Mouse (Mus musculus): Measurements from ENCODE around the gene Nlgn2. TPM values are rescaled to one million over a fixed set of nuclear protein-coding genes. Genes with fewer than 3 reads are reported as not detected.

Nlgn2 gene
- polyA plus RNA-seq, 1 experiment from 2014 or later: 11.4 TPM

GRCm38 (mm10) chr11:69822080-69822479 is 15.5 kb downstream of the Nlgn2 start, which contains the start of gene Spem1:
Spem1 (minus strand) TSS chr11:69822180.
- Histone ChIP-seq H3K4me1 (ENCODE audit: control insufficient read depth, insufficient read depth, low read length) (no peaks in the 10 kb centered on the region), H3K27me3 (ENCODE audit: control insufficient read depth, insufficient read depth, low read length) (no peaks in the 10 kb centered on the region), H3K4me3 (ENCODE audit: low read depth, low read length) (no peak within 1 kb of the TSS), H3K4me2 (ENCODE audit: low read depth) (no peak within 1 kb of the TSS), H3K27ac (ENCODE audit: low read depth, low read length) (no peak within 1 kb of the TSS), H3K36me3 (ENCODE audit: control insufficient read depth, insufficient read depth, low read length) (peaks cover 7% of the 10 kb centered on the region), H3K9me3 (ENCODE audit: control insufficient read depth, low read length) (peaks cover 3% of the 10 kb centered on the region; the same call in 1 of the 2 replicates), H3K9ac (ENCODE audit: low read length) (no peak within 1 kb of the TSS)
- ATAC-seq (ENCODE audit: insufficient read depth, low FRiP score, low TSS enrichment): no peak
- DNase-seq (ENCODE audit: low spot score): no peak
- 92% methylated on average over 3 of the region's 3 CpGs for WGBS

- no peak overlapping the region for H3K4me3 ChIP-seq (ENCODE audit: low read depth, low read length)
- WGBS: 94% methylated on average over 8 of the region's 8 CpGs
- no peak overlapping the region for H3K27ac ChIP-seq (ENCODE audit: low read depth, low read length)
- H3K4me2 ChIP-seq (ENCODE audit: low read depth): no peak overlapping the region
- no peak overlapping the region for H3K9ac ChIP-seq (ENCODE audit: low read length)
- no peak for ATAC-seq (ENCODE audit: insufficient read depth, low FRiP score, low TSS enrichment)
- H3K36me3 ChIP-seq (ENCODE audit: control insufficient read depth, insufficient read depth, low read length): no peaks in the 10 kb centered on the region
- no peaks in the 10 kb centered on the region for H3K27me3 ChIP-seq (ENCODE audit: control insufficient read depth, insufficient read depth, low read length)
- H3K9me3 ChIP-seq (ENCODE audit: control insufficient read depth, low read length): peaks cover 6% of the 10 kb centered on the region; the same call in 1 of the 2 replicates
- H3K4me1 ChIP-seq (ENCODE audit: control insufficient read depth, insufficient read depth, low read length): no peaks in the 10 kb centered on the region
- DNase-seq (ENCODE audit: low spot score): no peak
Observed at GRCm38 (mm10) chr11:69818871-69819270, 18.7 kb downstream of the Nlgn2 start.

- Histone ChIP-seq H3K4me2 (ENCODE audit: low read depth) (no peak within 1 kb of the TSS), H3K36me3 (ENCODE audit: control insufficient read depth, insufficient read depth, low read length) (no peaks in the 10 kb centered on the region), H3K27me3 (ENCODE audit: control insufficient read depth, insufficient read depth, low read length) (no peaks in the 10 kb centered on the region), H3K4me1 (ENCODE audit: control insufficient read depth, insufficient read depth, low read length) (no peaks in the 10 kb centered on the region), H3K27ac (ENCODE audit: low read depth, low read length) (no peak within 1 kb of the TSS), H3K9ac (ENCODE audit: low read length) (no peak within 1 kb of the TSS), H3K9me3 (ENCODE audit: control insufficient read depth, low read length) (peaks cover 6% of the 10 kb centered on the region; the same call in 1 of the 2 replicates), H3K4me3 (ENCODE audit: low read depth, low read length) (no peak within 1 kb of the TSS)
- WGBS: 81% methylated on average over 2 of the region's 2 CpGs
- ATAC-seq (ENCODE audit: insufficient read depth, low FRiP score, low TSS enrichment) (no peak), DNase-seq (ENCODE audit: low spot score) (no peak)
Observed at GRCm38 (mm10) chr11:69818365-69818764, 19.2 kb downstream of the Nlgn2 start, which contains the start of gene Spem2. Spem2 (minus strand) TSS chr11:69818465.

- DNase-seq (ENCODE audit: low spot score): no peak
Observed at GRCm38 (mm10) chr11:69816520-69816919, 21.1 kb downstream of the Nlgn2 start.

GRCm38 (mm10) chr11:69815155-69815554 is 22.4 kb downstream of the Nlgn2 start, which contains the start of gene Gm39566:
Gm39566 (minus strand) TSS chr11:69815298.
- H3K9ac ChIP-seq (ENCODE audit: low read length): no peak within 1 kb of the TSS; the same call in 1 of the 2 replicates
- H3K36me3 ChIP-seq (ENCODE audit: control insufficient read depth, insufficient read depth, low read length): no peaks in the 10 kb centered on the region
- H3K4me3 ChIP-seq (ENCODE audit: low read depth, low read length): no peak within 1 kb of the TSS
- H3K9me3 ChIP-seq (ENCODE audit: control insufficient read depth, low read length): peaks cover 6% of the 10 kb centered on the region; the same call in 1 of the 2 replicates
- ATAC-seq (ENCODE audit: insufficient read depth, low FRiP score, low TSS enrichment) (no peak), DNase-seq (ENCODE audit: low spot score) (no peak)
- no peak within 1 kb of the TSS for H3K27ac ChIP-seq (ENCODE audit: low read depth, low read length)
- no peaks in the 10 kb centered on the region for H3K4me1 ChIP-seq (ENCODE audit: control insufficient read depth, insufficient read depth, low read length)
- no peak within 1 kb of the TSS for H3K4me2 ChIP-seq (ENCODE audit: low read depth)
- H3K27me3 ChIP-seq (ENCODE audit: control insufficient read depth, insufficient read depth, low read length): no peaks in the 10 kb centered on the region
- WGBS: 64% methylated on average over 10 of the region's 10 CpGs

More at GRCm38 (mm10) chr11:69816520-69816919, 21.1 kb downstream of the Nlgn2 start:
- H3K4me2 ChIP-seq (ENCODE audit: low read depth): no peak overlapping the region
- ATAC-seq (ENCODE audit: insufficient read depth, low FRiP score, low TSS enrichment): no peak
- no peak overlapping the region for H3K9ac ChIP-seq (ENCODE audit: low read length)
- H3K4me1 ChIP-seq (ENCODE audit: control insufficient read depth, insufficient read depth, low read length): no peaks in the 10 kb centered on the region
- H3K27ac ChIP-seq (ENCODE audit: low read depth, low read length): no peak overlapping the region
- no peaks in the 10 kb centered on the region for H3K27me3 ChIP-seq (ENCODE audit: control insufficient read depth, insufficient read depth, low read length)
- WGBS: 91% methylated on average over 12 of the region's 12 CpGs
- H3K36me3 ChIP-seq (ENCODE audit: control insufficient read depth, insufficient read depth, low read length): no peaks in the 10 kb centered on the region
- peaks cover 6% of the 10 kb centered on the region; the same call in 1 of the 2 replicates for H3K9me3 ChIP-seq (ENCODE audit: control insufficient read depth, low read length)
- no peak overlapping the region for H3K4me3 ChIP-seq (ENCODE audit: low read depth, low read length)

- DNase-seq (ENCODE audit: low spot score): no peak
- Histone ChIP-seq H3K4me2 (ENCODE audit: low read depth) (no peak overlapping the region), H3K27ac (ENCODE audit: low read depth, low read length) (no peak overlapping the region), H3K9me3 (ENCODE audit: control insufficient read depth, low read length) (no peaks in the 10 kb centered on the region), H3K9ac (ENCODE audit: low read length) (no peak overlapping the region), H3K4me3 (ENCODE audit: low read depth, low read length) (no peak overlapping the region), H3K36me3 (ENCODE audit: control insufficient read depth, insufficient read depth, low read length) (no peaks in the 10 kb centered on the region), H3K4me1 (ENCODE audit: control insufficient read depth, insufficient read depth, low read length) (no peaks in the 10 kb centered on the region), H3K27me3 (ENCODE audit: control insufficient read depth, insufficient read depth, low read length) (peaks cover 11% of the 10 kb centered on the region)
- no peak for ATAC-seq (ENCODE audit: insufficient read depth, low FRiP score, low TSS enrichment)
Observed at GRCm38 (mm10) chr11:69810280-69810679, 27.3 kb downstream of the Nlgn2 start.

GRCm38 (mm10) chr11:69807641-69808040 is 29.9 kb downstream of the Nlgn2 start:
- DNase-seq (ENCODE audit: low spot score) (no peak), ATAC-seq (ENCODE audit: insufficient read depth, low FRiP score, low TSS enrichment) (no peak)
- Histone ChIP-seq H3K27me3 (ENCODE audit: control insufficient read depth, insufficient read depth, low read length) (peaks cover 35% of the 10 kb centered on the region), H3K9ac (ENCODE audit: low read length) (no peak overlapping the region), H3K36me3 (ENCODE audit: control insufficient read depth, insufficient read depth, low read length) (no peaks in the 10 kb centered on the region), H3K4me2 (ENCODE audit: low read depth) (no peak overlapping the region), H3K9me3 (ENCODE audit: control insufficient read depth, low read length) (no peaks in the 10 kb centered on the region), H3K4me3 (ENCODE audit: low read depth, low read length) (no peak overlapping the region), H3K4me1 (ENCODE audit: control insufficient read depth, insufficient read depth, low read length) (peaks cover 13% of the 10 kb centered on the region), H3K27ac (ENCODE audit: low read depth, low read length) (no peak overlapping the region)
- WGBS: 88% methylated on average over 2 of the region's 2 CpGs

- no peak for ATAC-seq (ENCODE audit: insufficient read depth, low FRiP score, low TSS enrichment)
- peaks cover 48% of the 10 kb centered on the region for H3K27me3 ChIP-seq (ENCODE audit: control insufficient read depth, insufficient read depth, low read length)
- H3K27ac ChIP-seq (ENCODE audit: low read depth, low read length): no peak overlapping the region
- H3K9me3 ChIP-seq (ENCODE audit: control insufficient read depth, low read length): no peaks in the 10 kb centered on the region
- H3K36me3 ChIP-seq (ENCODE audit: control insufficient read depth, insufficient read depth, low read length): no peaks in the 10 kb centered on the region
- no peak overlapping the region for H3K9ac ChIP-seq (ENCODE audit: low read length)
- peaks cover 17% of the 10 kb centered on the region for H3K4me1 ChIP-seq (ENCODE audit: control insufficient read depth, insufficient read depth, low read length)
- no peak overlapping the region for H3K4me2 ChIP-seq (ENCODE audit: low read depth)
- H3K4me3 ChIP-seq (ENCODE audit: low read depth, low read length): no peak overlapping the region
- WGBS: 82% methylated on average over 4 of the region's 4 CpGs
- DNase-seq (ENCODE audit: low spot score): no peak
Observed at GRCm38 (mm10) chr11:69806378-69806777, 31.2 kb downstream of the Nlgn2 start.
